Mouse (Mus musculus) adrenal gland, postnatal 14 days (tissue): ENCODE measurements around the gene Bad. TPM values are rescaled to one million over a fixed set of nuclear protein-coding genes. Genes with fewer than 3 reads are reported as not detected.

Source experiments
- DNase-seq: peaks from one replicate; pipeline ENCODE4 v3.0.0; 2021; ENCODE audit warnings: mixed read lengths
- microRNA-seq, 2 experiments: library from miRNA; unstranded; fragments of <30 nt; microRNA quantifications; one replicate each; pipeline ENCODE4 v1.2.0; 2021
- total RNA-seq: library from RNA; stranded (reverse); gene quantifications from 2 replicates; pipeline ENCODE4 v1.2.3, GENCODE M21; 2021

Bad gene
- total RNA-seq, 1 experiment from 2014 or later, result 45.0 TPM

- no peak for DNase-seq
Observed at GRCm38 (mm10) chr19:6985951-6986708, 44.5 kb downstream of the Bad start.

- peak; percentile 85 for DNase-seq
Observed at GRCm38 (mm10) chr19:6987061-6987903, 45.6 kb downstream of the Bad start, which contains the start of gene Vegfb. Gene Vegfb (minus strand): TSS chr19:6987651.

- peak; percentile 50 for DNase-seq
Observed at GRCm38 (mm10) chr19:6987904-6988285, 46.2 kb downstream of the Bad start.

GRCm38 (mm10) chr19:6989251-6989650 is 47.6 kb downstream of the Bad start:
- DNase-seq, result peak; percentile 7

GRCm38 (mm10) chr19:6990712-6991111 is 49.1 kb downstream of the Bad start:
- no peak for DNase-seq

GRCm38 (mm10) chr19:6991166-6991565 is 49.5 kb downstream of the Bad start:
- peak; percentile 5 for DNase-seq

GRCm38 (mm10) chr19:6992011-6992858 is 50.6 kb downstream of the Bad start, which contains the start of gene Dnajc4:
Gene Dnajc4 (minus strand): TSS chr19:6992572.
- DNase-seq, result peak; percentile 98

GRCm38 (mm10) chr19:6993011-6993770 is 51.5 kb downstream of the Bad start:
- no peak for DNase-seq

GRCm38 (mm10) chr19:6994002-6994401 is 52.3 kb downstream of the Bad start:
- no peak for DNase-seq

GRCm38 (mm10) chr19:6994489-6994888 is 52.8 kb downstream of the Bad start:
- DNase-seq, result no peak

GRCm38 (mm10) chr19:6995255-6995991 is 53.8 kb downstream of the Bad start:
- peak; percentile 65 for DNase-seq

- DNase-seq, result peak; percentile 95
Observed at GRCm38 (mm10) chr19:6996006-6996405, 54.3 kb downstream of the Bad start, which contains the start of the genes Nudt22 and Trpt1. Gene Nudt22 (minus strand): TSS chr19:6996117. Gene Trpt1 (plus strand): TSS chr19:6996131.

GRCm38 (mm10) chr19:6997721-6998290 is 56.1 kb downstream of the Bad start:
- DNase-seq, result no peak

- DNase-seq, result no peak
Observed at GRCm38 (mm10) chr19:6999360-7000063, 57.9 kb downstream of the Bad start.

Small RNA genes within 50 kb of the gene (microRNA-seq; reads per million reads assigned to microRNA genes)
- gene Mir6990, result 2.1 to 3.0 reads per million in 2 experiments

Other genes starting within 250 kb of the Bad start
- gene Rps6ka4, start 101.2 kb upstream of the Bad start, total RNA-seq, result 21.4 and 21.7 TPM in 2 replicates
- 2.4 and 4.7 TPM in 2 replicates for gene Ccdc88b, start 83.7 kb upstream of the Bad start, total RNA-seq
- 76.6 and 79.0 TPM in 2 replicates for gene Trmt112, start 32.2 kb upstream of the Bad start, total RNA-seq
- gene Prdx5, start 31.8 kb upstream of the Bad start, total RNA-seq, result 420 and 426 TPM in 2 replicates
- gene Esrra, start 20.0 kb upstream of the Bad start, total RNA-seq, result 63.2 and 67.0 TPM in 2 replicates
- 0.53 TPM in 1 of 2 replicates, not detected in the other for gene Catsperz, start 16.5 kb upstream of the Bad start, total RNA-seq
- 0.93 TPM in 1 of 2 replicates, not detected in the other for gene Kcnk4, start 7.3 kb upstream of the Bad start, total RNA-seq
- gene Gpr137, start 619 bp downstream of the Bad start, total RNA-seq, result 43.0 and 43.3 TPM in 2 replicates
- gene Ppp1r14b, start 33.1 kb downstream of the Bad start, total RNA-seq, result 264 and 275 TPM in 2 replicates
- gene Plcb3, start 34.6 kb downstream of the Bad start, total RNA-seq, result 52.1 and 54.6 TPM in 2 replicates
- 115 and 121 TPM in 2 replicates for gene Fkbp2, start 38.6 kb downstream of the Bad start, total RNA-seq
- 116 and 122 TPM in 2 replicates for gene Vegfb, start 45.8 kb downstream of the Bad start, total RNA-seq
- 44.4 and 47.4 TPM in 2 replicates for gene Dnajc4, start 50.7 kb downstream of the Bad start, total RNA-seq
- 24.5 and 37.4 TPM in 2 replicates for gene Nudt22, start 54.3 kb downstream of the Bad start, total RNA-seq
- 15.0 and 15.1 TPM in 2 replicates for gene Trpt1, start 54.3 kb downstream of the Bad start, total RNA-seq
- gene Fermt3, start 77.6 kb downstream of the Bad start, total RNA-seq, result 6.4 and 14.2 TPM in 2 replicates
- 132 and 155 TPM in 2 replicates for gene Stip1, start 98.1 kb downstream of the Bad start, total RNA-seq
- 118 and 138 TPM in 2 replicates for gene Macrod1, start 114.9 kb downstream of the Bad start, total RNA-seq
- 1.2 and 1.5 TPM in 2 replicates for gene Flrt1, start 163.9 kb downstream of the Bad start, total RNA-seq